Comparison of ENCODE assay signal across 9 mouse cellular contexts in the genomic region with DNA sequence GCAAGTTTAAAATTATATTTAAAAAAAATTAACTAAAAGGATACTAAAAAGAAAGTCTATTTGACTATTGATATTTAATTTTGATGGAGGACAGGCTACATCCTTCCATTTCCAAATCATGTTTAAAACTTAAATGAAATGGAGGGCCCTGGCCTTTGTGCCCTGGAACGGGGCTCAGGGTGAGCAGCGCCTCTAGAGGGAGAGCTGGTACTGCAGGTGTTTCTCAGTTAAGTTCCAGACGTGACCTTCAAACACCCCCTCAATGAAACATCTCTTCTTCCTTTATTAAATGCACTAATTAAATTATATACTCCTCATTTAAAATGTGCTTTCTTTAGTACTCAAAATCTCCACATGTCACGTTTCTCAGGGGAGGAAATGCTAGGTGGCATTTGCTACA.
A peak's percentile ranks its signal among the peaks of the same experiment; 100 is the strongest.
DNase-seq lines count a peak whose midpoint lies in the region; ATAC-seq and TF ChIP-seq lines count a peak whose summit lies in the region.
"Had no signal": no experiment of that assay in that cellular context is flagged by ENCODE, and none has a peak within 500 bp of the region (broad histone marks: within the 10 kb centered on the region; RNA-seq: fewer than 3 reads in every experiment).

No protein-coding gene starts in this region.

- H3K36me3 ChIP-seq in testis, adult 2 months (ENCODE audit: control insufficient read depth, insufficient read depth, low read length), result no peaks in the 10 kb centered on the region
- H3K36me3 ChIP-seq in heart, embryonic 13.5 days, result no peaks in the 10 kb centered on the region
- H3K36me3 ChIP-seq: liver, embryonic 15.5 days had no signal

- peak overlapping the region; percentile 76; the same call in 1 of the 2 replicates for H3K4me2 ChIP-seq in heart, embryonic 13.5 days
- H3K4me2 ChIP-seq: liver, embryonic 15.5 days had no signal

- no peak overlapping the region for H3K9ac ChIP-seq in heart, embryonic 13.5 days
- H3K9ac ChIP-seq: liver, embryonic 15.5 days had no signal

- peak; percentile 60; the same call in 1 of the 2 replicates for TF ChIP-seq CTCF in testis, adult 2 months (IDR thresholded peaks at IDR 0.05; ENCODE audit: control insufficient read depth, insufficient read depth, insufficient replicate concordance, low read depth, low read length)

- WGBS in heart, embryonic 13.5 days, result 26% methylated on average over 4 of the region's 4 CpGs

- peak; percentile 43 to 69 for DNase-seq in cerebellum, postnatal 25 days
- no peak for DNase-seq in cerebellum, adult 8-10 months
- DNase-seq in testis, postnatal 14 days (ENCODE audit: low spot score), result no peak
- peak; percentile 22 for DNase-seq in lung, postnatal 10 days
- no peak for DNase-seq in yolk sac, embryonic 10.5 days (ENCODE audit: low spot score)
- no peak for DNase-seq in urinary bladder, adult 2 months (ENCODE audit: low spot score)

- no peaks in the 10 kb centered on the region for H3K27me3 ChIP-seq in testis, adult 2 months (ENCODE audit: control insufficient read depth, insufficient read depth, low read length)
- H3K27me3 ChIP-seq in heart, embryonic 13.5 days (replicated peaks), result no peaks in the 10 kb centered on the region
- H3K27me3 ChIP-seq: liver, embryonic 15.5 days had no signal

- no peak for ATAC-seq in heart, embryonic 13.5 days (ENCODE audit: extremely low read depth, insufficient number of reproducible peaks, low FRiP score, low TSS enrichment)

- TF ChIP-seq POLR2A in testis, adult 2 months (IDR thresholded peaks at IDR 0.05; ENCODE audit: control insufficient read depth, low read depth, low read length), result no peak

- H3K4me1 ChIP-seq in testis, adult 2 months (ENCODE audit: control insufficient read depth, insufficient read depth, low read length), result peaks cover 6% of the 10 kb centered on the region
- peaks cover 25% of the 10 kb centered on the region for H3K4me1 ChIP-seq in heart, embryonic 13.5 days
- H3K4me1 ChIP-seq: liver, embryonic 15.5 days had no signal

- H3K4me3 ChIP-seq in testis, adult 2 months (ENCODE audit: control insufficient read depth, low read depth, low read length), result no peak overlapping the region
- no peak overlapping the region for H3K4me3 ChIP-seq in heart, embryonic 13.5 days
- H3K4me3 ChIP-seq: liver, embryonic 15.5 days had no signal

- H3K9me3 ChIP-seq in heart, embryonic 13.5 days, result no peaks in the 10 kb centered on the region
- H3K9me3 ChIP-seq: liver, embryonic 15.5 days had no signal

- no peak overlapping the region for H3K27ac ChIP-seq in testis, adult 2 months (ENCODE audit: control insufficient read depth, insufficient read depth, low read depth, low read length)
- H3K27ac ChIP-seq in heart, embryonic 13.5 days (replicated peaks), result no peak overlapping the region
- H3K27ac ChIP-seq: liver, embryonic 15.5 days had no signal

Comparison
In these comparisons a context has a peak if more than half of its experiments do, and no peak if none do; other contexts are left out.
1. DNase-seq: peak in cerebellum, postnatal 25 days (2 of 2) and lung, postnatal 10 days (single experiment); none in cerebellum, adult 8-10 months (single experiment), testis, postnatal 14 days (single experiment), yolk sac, embryonic 10.5 days (single experiment) and urinary bladder, adult 2 months (single experiment).